Mouse (Mus musculus): ENCODE data around the gene Leng9. TPM values are rescaled to one million over a fixed set of nuclear protein-coding genes. Genes with fewer than 3 reads are reported as not detected.

The Leng9 gene
- polyA plus RNA-seq, 1 experiment from 2014 or later = 5.2 TPM

GRCm38 (mm10) chr7:4128860-4129259 is 21.3 kb downstream of the Leng9 start:
- no peak overlapping the region for H3K4me3 ChIP-seq
- H3K4me1 ChIP-seq = peaks cover 33% of the 10 kb centered on the region
- ATAC-seq (replicated peaks) = no peak
- no peak overlapping the region; the same call in 1 of the 2 replicates for H3K27ac ChIP-seq
- no peaks in the 10 kb centered on the region for H3K27me3 ChIP-seq (replicated peaks)
- no peaks in the 10 kb centered on the region for H3K9me3 ChIP-seq
- H3K4me2 ChIP-seq = no peak overlapping the region
- WGBS = 66% methylated on average over 6 of the region's 6 CpGs
- no peak overlapping the region for H3K9ac ChIP-seq
- H3K36me3 ChIP-seq (replicated peaks) = 0 out of 2 replicates have a peak, but pooled peaks cover 3% of the 10 kb centered on the region

- no peak overlapping the region for H3K9ac ChIP-seq
- peaks cover 42% of the 10 kb centered on the region for H3K4me1 ChIP-seq
- no peaks in the 10 kb centered on the region for H3K9me3 ChIP-seq
- no peak overlapping the region for H3K27ac ChIP-seq
- no peak overlapping the region for H3K4me3 ChIP-seq
- no peaks in the 10 kb centered on the region for H3K27me3 ChIP-seq (replicated peaks)
- H3K4me2 ChIP-seq = no peak overlapping the region
- 0 out of 2 replicates have a peak, but pooled peaks cover 3% of the 10 kb centered on the region for H3K36me3 ChIP-seq (replicated peaks)
- ATAC-seq (replicated peaks) = no peak
- WGBS = 94% methylated on average over 4 of the region's 4 CpGs
These were observed 22.3 kb downstream of the Leng9 start for GRCm38 (mm10) chr7:4127894-4128293.

- no peaks in the 10 kb centered on the region for H3K27me3 ChIP-seq (replicated peaks)
- H3K4me1 ChIP-seq = peaks cover 47% of the 10 kb centered on the region
- no peak overlapping the region for H3K4me3 ChIP-seq
- H3K27ac ChIP-seq = no peak overlapping the region
- H3K9me3 ChIP-seq = no peaks in the 10 kb centered on the region
- WGBS = 89% methylated on average over 11 of the region's 11 CpGs
- ATAC-seq (replicated peaks) = no peak
- H3K4me2 ChIP-seq = no peak overlapping the region
- no peak overlapping the region for H3K9ac ChIP-seq
- H3K36me3 ChIP-seq (replicated peaks) = 0 out of 2 replicates have a peak, but pooled peaks cover 3% of the 10 kb centered on the region
These were observed 23.0 kb downstream of the Leng9 start for GRCm38 (mm10) chr7:4126992-4127785.

- Histone ChIP-seq H3K36me3 (replicated peaks) (0 out of 2 replicates have a peak, but pooled peaks cover 3% of the 10 kb centered on the region), H3K4me1 (peaks cover 49% of the 10 kb centered on the region), H3K27me3 (replicated peaks) (no peaks in the 10 kb centered on the region), H3K9ac (no peak overlapping the region), H3K27ac (peak overlapping the region; percentile 81), H3K9me3 (no peaks in the 10 kb centered on the region), H3K4me2 (peak overlapping the region; percentile 48; the same call in 1 of the 2 replicates), H3K4me3 (no peak overlapping the region)
- 22% methylated on average over 9 of the region's 9 CpGs for WGBS
- no peak for ATAC-seq (replicated peaks)
These were observed 24.9 kb downstream of the Leng9 start for GRCm38 (mm10) chr7:4125306-4125705.

DNA sequence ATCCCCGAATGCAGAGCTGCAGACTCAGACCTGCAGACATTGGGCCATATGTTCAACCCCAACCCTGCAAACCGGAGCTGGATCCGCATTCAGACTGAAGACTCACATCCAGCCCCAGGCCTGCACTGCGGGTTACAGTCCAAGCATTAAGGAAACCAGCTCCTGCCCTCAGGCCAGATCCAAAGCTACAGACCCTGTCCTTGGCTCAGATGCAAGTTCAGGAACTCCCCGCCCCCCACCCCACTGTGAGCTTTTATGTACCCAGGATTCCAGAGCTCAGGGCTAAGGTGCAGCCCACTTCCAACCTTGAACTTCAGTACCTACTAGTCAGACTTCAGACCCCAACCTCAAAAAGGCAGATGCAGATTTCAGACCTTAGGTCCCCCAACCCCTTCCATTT is 25.3 kb downstream of the Leng9 start:
- 8% methylated on average over 5 of the region's 5 CpGs for WGBS
- Histone ChIP-seq H3K9ac (no peak overlapping the region), H3K36me3 (replicated peaks) (0 out of 2 replicates have a peak, but pooled peaks cover 3% of the 10 kb centered on the region), H3K27me3 (replicated peaks) (no peaks in the 10 kb centered on the region), H3K27ac (peak overlapping the region; percentile 81), H3K9me3 (no peaks in the 10 kb centered on the region), H3K4me1 (peaks cover 53% of the 10 kb centered on the region), H3K4me3 (peak overlapping the region; percentile 30), H3K4me2 (peak overlapping the region; percentile 48)
- peak; percentile 10 for ATAC-seq (replicated peaks)

DNA sequence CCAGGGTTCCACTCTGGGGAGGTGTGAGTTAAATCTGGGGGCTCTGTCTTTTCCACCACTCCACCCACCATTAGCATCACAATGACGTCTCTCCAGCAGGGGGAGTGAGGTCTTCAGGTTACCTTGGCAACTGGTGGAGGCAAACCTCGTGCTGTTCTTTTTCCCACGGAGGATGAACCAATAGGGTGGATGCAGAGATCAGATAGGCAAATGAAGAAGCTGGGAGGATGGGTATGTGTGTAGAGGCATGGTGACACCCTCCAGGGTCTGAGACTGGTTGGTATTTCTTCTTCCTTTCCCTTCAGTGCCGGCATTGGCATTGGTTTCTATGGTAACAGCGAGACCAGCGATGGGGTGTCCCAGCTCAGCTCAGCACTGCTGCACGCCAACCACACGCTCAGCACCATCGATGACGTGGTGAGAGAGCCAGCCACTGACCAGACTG is 25.8 kb downstream of the Leng9 start:
- Histone ChIP-seq H3K4me3 (peak overlapping the region; percentile 30), H3K9me3 (no peaks in the 10 kb centered on the region), H3K36me3 (replicated peaks) (0 out of 2 replicates have a peak, but pooled peaks cover 3% of the 10 kb centered on the region), H3K27me3 (replicated peaks) (no peaks in the 10 kb centered on the region), H3K4me1 (peaks cover 58% of the 10 kb centered on the region), H3K27ac (peak overlapping the region; percentile 81), H3K9ac (peak overlapping the region; percentile 20; the same call in 1 of the 2 replicates), H3K4me2 (peak overlapping the region; percentile 48)
- 0% methylated on average over 10 of the region's 10 CpGs for WGBS
- ATAC-seq (replicated peaks) = peak; percentile 92

GRCm38 (mm10) chr7:4123732-4124131 is 26.4 kb downstream of the Leng9 start:
- peak; percentile 78 for ATAC-seq (replicated peaks)
- Histone ChIP-seq H3K27me3 (replicated peaks) (no peaks in the 10 kb centered on the region), H3K36me3 (replicated peaks) (0 out of 2 replicates have a peak, but pooled peaks cover 3% of the 10 kb centered on the region), H3K9me3 (no peaks in the 10 kb centered on the region), H3K9ac (peak overlapping the region; percentile 20), H3K4me2 (peak overlapping the region; percentile 48), H3K4me3 (peak overlapping the region; percentile 30; the same call in 1 of the 2 replicates), H3K27ac (peak overlapping the region; percentile 81), H3K4me1 (peaks cover 63% of the 10 kb centered on the region)
- 7% methylated on average over 1 of the region's 1 CpGs for WGBS

- Histone ChIP-seq H3K4me3 (no peak overlapping the region), H3K9ac (no peak overlapping the region)
These were observed 27.4 kb downstream of the Leng9 start for GRCm38 (mm10) chr7:4122783-4123182.

GRCm38 (mm10) chr7:4122076-4122768 is 28.0 kb downstream of the Leng9 start:
- Histone ChIP-seq H3K4me3 (no peak overlapping the region), H3K4me1 (peaks cover 63% of the 10 kb centered on the region), H3K4me2 (peak overlapping the region; percentile 87), H3K27ac (peak overlapping the region; percentile 81), H3K9ac (0 out of 2 replicates have a peak overlapping the region, but pooled peaks have one; percentile 20), H3K9me3 (no peaks in the 10 kb centered on the region), H3K27me3 (replicated peaks) (no peaks in the 10 kb centered on the region), H3K36me3 (replicated peaks) (no peaks in the 10 kb centered on the region)
- no peak for ATAC-seq (replicated peaks)
- WGBS = 35% methylated on average over 11 of the region's 11 CpGs

More at GRCm38 (mm10) chr7:4122783-4123182, 27.4 kb downstream of the Leng9 start:
- Histone ChIP-seq H3K27ac (peak overlapping the region; percentile 81), H3K4me2 (peak overlapping the region; percentile 87), H3K9me3 (no peaks in the 10 kb centered on the region), H3K27me3 (replicated peaks) (no peaks in the 10 kb centered on the region), H3K36me3 (replicated peaks) (0 out of 2 replicates have a peak, but pooled peaks cover 3% of the 10 kb centered on the region), H3K4me1 (peaks cover 63% of the 10 kb centered on the region)
- no peak for ATAC-seq (replicated peaks)
- 78% methylated on average over 10 of the region's 10 CpGs for WGBS

DNA sequence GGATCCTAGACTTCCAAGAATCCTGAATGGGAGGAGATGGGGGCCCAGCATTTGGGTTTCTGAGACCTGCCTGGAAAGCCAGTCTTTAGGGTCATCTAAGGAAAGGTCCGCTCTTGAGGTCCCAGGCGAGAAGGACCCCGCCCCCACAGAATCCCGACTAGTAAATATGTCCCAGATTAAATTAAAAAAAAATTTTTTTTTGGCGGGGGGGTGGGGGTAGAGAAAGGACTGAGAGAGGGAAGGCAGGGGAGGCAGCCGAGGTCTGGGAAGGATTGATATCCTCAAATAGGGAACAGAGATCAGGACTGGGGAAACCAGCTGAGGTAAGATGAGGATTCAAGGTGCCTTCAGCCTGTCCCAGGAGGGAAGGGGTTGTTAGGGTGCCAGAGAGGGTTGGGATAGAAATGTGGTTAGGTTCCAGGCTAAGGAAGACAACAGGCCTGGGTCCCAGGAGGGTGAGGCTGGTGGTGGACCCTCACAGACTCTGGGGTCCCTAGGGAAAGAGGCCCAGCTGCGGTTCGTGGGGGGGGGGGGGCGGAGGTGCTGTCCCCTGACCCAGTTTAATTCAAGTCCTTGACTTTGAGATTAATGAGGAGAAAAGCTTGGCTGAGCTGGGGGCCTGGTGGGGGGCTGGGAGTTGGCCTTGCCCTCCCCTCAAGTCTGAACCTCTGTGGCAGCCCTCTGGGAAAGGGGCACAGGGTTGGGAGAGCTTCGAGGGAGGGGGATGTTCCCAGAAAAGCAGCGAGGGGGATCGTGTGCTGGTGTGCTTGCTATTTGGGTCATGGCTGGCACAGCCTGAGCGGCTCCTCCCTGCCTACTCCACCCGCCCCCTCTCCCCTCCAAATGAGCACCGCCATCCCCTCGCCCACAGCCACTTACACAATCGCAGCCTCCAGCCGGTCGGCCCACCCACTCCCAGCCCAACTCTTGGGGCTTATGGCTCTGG is 29.9 kb downstream of the Leng9 start:
- Histone ChIP-seq H3K4me2 (peak overlapping the region; percentile 87), H3K9ac (peak overlapping the region; percentile 81), H3K4me1 (peaks cover 54% of the 10 kb centered on the region), H3K27ac (peak overlapping the region; percentile 81), H3K4me3 (peak overlapping the region; percentile 89), H3K36me3 (replicated peaks) (no peaks in the 10 kb centered on the region), H3K9me3 (no peaks in the 10 kb centered on the region), H3K27me3 (replicated peaks) (no peaks in the 10 kb centered on the region)
- ATAC-seq (replicated peaks) = no peak
- 13% methylated on average over 19 of the region's 19 CpGs for WGBS

GRCm38 (mm10) chr7:4119344-4119902 is 30.8 kb downstream of the Leng9 start, which contains the start of gene Ttyh1:
Gene Ttyh1, plus strand, starts transcription at chr7:4119408.
- WGBS = under 1% methylated on average over 36 of the region's 37 CpGs
- Histone ChIP-seq H3K9ac (peak within 1 kb of the TSS; percentile 81), H3K4me3 (peak within 1 kb of the TSS; percentile 89), H3K9me3 (no peaks in the 10 kb centered on the region), H3K27ac (peak within 1 kb of the TSS; percentile 81), H3K36me3 (replicated peaks) (no peaks in the 10 kb centered on the region), H3K27me3 (replicated peaks) (no peaks in the 10 kb centered on the region), H3K4me2 (peak within 1 kb of the TSS; percentile 87), H3K4me1 (peaks cover 46% of the 10 kb centered on the region)
- ATAC-seq (replicated peaks) = peak; percentile 28

All from midbrain, embryonic 15.5 days (tissue).